Mouse (Mus musculus) small intestine, adult 2 months (tissue): ENCODE results near the gene Fgr.

ENCODE experiments used
- CTCF ChIP-seq: fragments of 200-500 bp; IDR thresholded peaks from 2 replicates; pipeline ENCODE4 v1.5.1; 2012; ENCODE audit warnings: low read depth, mild to moderate bottlenecking, control low read depth, inconsistent platforms, low read length, moderate library complexity, mixed read lengths; ENCODE audit not compliant: insufficient replicate concordance, insufficient read length; ENCODE audit errors: extremely low read depth
- POLR2A ChIP-seq: fragments of 200-500 bp; IDR thresholded peaks from 2 replicates; pipeline ENCODE4 v1.6.1; 2012; ENCODE audit warnings: low read depth, mild to moderate bottlenecking, control low read depth, inconsistent platforms, low read length, moderate library complexity

DNA sequence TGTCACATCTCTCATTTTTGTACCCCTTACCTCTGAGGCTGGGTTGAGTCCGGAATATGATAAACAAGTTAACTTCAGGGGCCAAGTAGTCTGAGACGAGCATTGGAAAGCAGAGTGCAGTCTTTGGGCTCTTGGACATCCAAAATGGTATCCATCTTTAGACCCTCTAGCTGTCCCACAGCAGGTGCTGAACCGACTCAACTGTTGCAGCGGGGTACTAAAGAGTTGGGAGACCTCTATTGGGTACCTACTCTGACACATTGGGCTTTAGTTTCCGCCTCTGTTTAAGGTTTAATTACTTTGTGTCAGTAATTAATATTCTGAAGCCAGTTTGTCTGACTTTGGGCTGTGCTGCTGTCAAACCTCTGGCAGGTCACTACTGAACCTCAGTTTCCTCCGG lies 63.9 kb downstream of the Fgr start:
- TF ChIP-seq CTCF, result no peak
- no peak for TF ChIP-seq POLR2A
